Mouse (Mus musculus) midbrain, embryonic 11.5 days (tissue): ENCODE results near the gene Plcd1. TPM values are rescaled to one million over a fixed set of nuclear protein-coding genes. Genes with fewer than 3 reads are reported as not detected.
A peak's percentile ranks its signal among the peaks of the same experiment; 100 is the strongest.

Experiments
- ATAC-seq: fragments of 200-750 bp; cut with Nextera tagmentation; 2 replicates; pipeline ENCODE4 v1.8.0; 2017; ENCODE audit warnings: moderate TSS enrichment, moderate library complexity; ENCODE audit not compliant: low FRiP score
- DNase-seq: peaks from one replicate; pipeline ENCODE4 v3.0.0; 2015; ENCODE audit warnings: low spot score; ENCODE audit errors: missing footprints
- H3K27ac ChIP-seq: fragments of 300-500 bp; sonication (generic); 2 replicates; pipeline ENCODE4 v1.5.1; 2014; ENCODE audit warnings: low read depth, low read length
- H3K27me3 ChIP-seq: fragments of 300-500 bp; sonication (generic); 2 replicates; pipeline ENCODE4 v1.6.1; 2014; ENCODE audit warnings: mild to moderate bottlenecking, low read length, moderate library complexity, mixed read lengths; ENCODE audit not compliant: control insufficient read depth, insufficient read depth
- H3K36me3 ChIP-seq: fragments of 300-500 bp; sonication (generic); 2 replicates; pipeline ENCODE4 v1.6.1; 2014; ENCODE audit warnings: mild to moderate bottlenecking, low read length, moderate library complexity, mixed read lengths; ENCODE audit not compliant: control insufficient read depth, insufficient read depth
- H3K4me1 ChIP-seq: fragments of 300-500 bp; sonication (generic); 2 replicates; pipeline ENCODE4 v1.6.1; 2014; ENCODE audit warnings: low read length; ENCODE audit not compliant: control insufficient read depth, insufficient read depth
- H3K4me2 ChIP-seq: fragments of 300-500 bp; sonication (generic); 2 replicates; pipeline ENCODE4 v1.6.1; 2014; ENCODE audit warnings: mild to moderate bottlenecking, moderate library complexity
- H3K4me3 ChIP-seq: fragments of 300-500 bp; sonication (generic); 2 replicates; pipeline ENCODE4 v1.5.1; 2014; ENCODE audit warnings: low read depth, low read length
- H3K9ac ChIP-seq: fragments of 300-500 bp; sonication (generic); 2 replicates; pipeline ENCODE4 v1.6.1; 2014; ENCODE audit warnings: low read length
- H3K9me3 ChIP-seq: fragments of 300-500 bp; sonication (generic); 2 replicates; pipeline ENCODE4 v1.6.1; 2016; ENCODE audit warnings: low read length; ENCODE audit not compliant: control insufficient read depth
- WGBS: fragments of 180-500 bp; shearing (Covaris S2); extraction: QIAGEN DNeasy Blood & Tissue Kit; methylation state at CpG from one replicate; pipeline ENCODE4 v1.1.7; 2014; 5-methylcytosine and 5-hydroxymethylcytosine counted together
- polyA plus RNA-seq: library from polyadenylated mRNA; unstranded; fragments of >200 nt; fragmentation: Nextera tagmentation; extraction: Ambion mirVana; gene quantifications from 2 replicates; pipeline ENCODE4 v1.2.1, GENCODE M21; 2014

The Plcd1 gene
- polyA plus RNA-seq, 1 experiment from 2014 or later: 25.8 TPM

- ATAC-seq (no peak), DNase-seq (peak; percentile 95)
- Histone ChIP-seq H3K27me3 (peaks cover 23% of the 10 kb centered on the region), H3K9ac (peak overlapping the region; percentile 61), H3K36me3 (no peaks in the 10 kb centered on the region), H3K9me3 (no peaks in the 10 kb centered on the region), H3K27ac (no peak overlapping the region), H3K4me3 (peak overlapping the region; percentile 49), H3K4me1 (peaks cover 15% of the 10 kb centered on the region), H3K4me2 (peak overlapping the region; percentile 76)
- WGBS: 4% methylated on average over 45 of the region's 45 CpGs
Measured at GRCm38 (mm10) chr9:119092473-119093418, 556 bp downstream of the Plcd1 start.

GRCm38 (mm10) chr9:119091581-119092310, 1.6 kb downstream of the Plcd1 start:
- no peaks in the 10 kb centered on the region for H3K36me3 ChIP-seq
- peak overlapping the region; percentile 76 for H3K4me2 ChIP-seq
- WGBS: 60% methylated on average over 12 of the region's 12 CpGs
- peaks cover 15% of the 10 kb centered on the region for H3K4me1 ChIP-seq
- H3K9ac ChIP-seq: no peak overlapping the region
- no peak for DNase-seq
- H3K9me3 ChIP-seq: no peaks in the 10 kb centered on the region
- peaks cover 23% of the 10 kb centered on the region for H3K27me3 ChIP-seq
- no peak overlapping the region for H3K27ac ChIP-seq
- ATAC-seq: peak; percentile 10; the same call in 1 of the 2 replicates
- peak overlapping the region; percentile 49 for H3K4me3 ChIP-seq

GRCm38 (mm10) chr9:119090462-119090861, 2.8 kb downstream of the Plcd1 start:
- 90% methylated on average over 5 of the region's 5 CpGs for WGBS
- Histone ChIP-seq H3K4me1 (peaks cover 15% of the 10 kb centered on the region), H3K9ac (no peak overlapping the region), H3K36me3 (no peaks in the 10 kb centered on the region), H3K27me3 (peaks cover 23% of the 10 kb centered on the region), H3K27ac (no peak overlapping the region), H3K4me3 (no peak overlapping the region), H3K4me2 (no peak overlapping the region), H3K9me3 (no peaks in the 10 kb centered on the region)
- ATAC-seq (no peak), DNase-seq (no peak)

- H3K4me2 ChIP-seq: no peak overlapping the region
- no peak overlapping the region for H3K9ac ChIP-seq
- peaks cover 15% of the 10 kb centered on the region for H3K4me1 ChIP-seq
- H3K27ac ChIP-seq: no peak overlapping the region
- no peaks in the 10 kb centered on the region for H3K9me3 ChIP-seq
- ATAC-seq (no peak), DNase-seq (no peak)
- 75% methylated on average over 7 of the region's 7 CpGs for WGBS
- H3K4me3 ChIP-seq: no peak overlapping the region
- H3K27me3 ChIP-seq: peaks cover 23% of the 10 kb centered on the region
- no peaks in the 10 kb centered on the region for H3K36me3 ChIP-seq
Measured at GRCm38 (mm10) chr9:119089437-119089836, 3.9 kb downstream of the Plcd1 start.

- 1% methylated on average over 24 of the region's 24 CpGs for WGBS
- peak overlapping the region; percentile 38; the same call in 1 of the 2 replicates for H3K9ac ChIP-seq
- no peak overlapping the region for H3K27ac ChIP-seq
Measured at GRCm38 (mm10) chr9:119088148-119088801, 5.0 kb downstream of the Plcd1 start.

GRCm38 (mm10) chr9:119087309-119087708, 6.0 kb downstream of the Plcd1 start:
- WGBS: 92% methylated on average over 5 of the region's 5 CpGs
- Histone ChIP-seq H3K27me3 (peaks cover 7% of the 10 kb centered on the region), H3K4me2 (no peak overlapping the region), H3K9ac (no peak overlapping the region), H3K27ac (no peak overlapping the region), H3K4me3 (no peak overlapping the region), H3K4me1 (peaks cover 11% of the 10 kb centered on the region), H3K9me3 (no peaks in the 10 kb centered on the region), H3K36me3 (no peaks in the 10 kb centered on the region)
- DNase-seq (no peak), ATAC-seq (no peak)

More at GRCm38 (mm10) chr9:119088148-119088801, 5.0 kb downstream of the Plcd1 start:
- Histone ChIP-seq H3K4me3 (peak overlapping the region; percentile 23; the same call in 1 of the 2 replicates), H3K4me1 (peaks cover 11% of the 10 kb centered on the region), H3K4me2 (peak overlapping the region; percentile 45), H3K36me3 (no peaks in the 10 kb centered on the region), H3K27me3 (peaks cover 16% of the 10 kb centered on the region), H3K9me3 (no peaks in the 10 kb centered on the region)
- DNase-seq: peak; percentile 99
- peak; percentile 67 for ATAC-seq

GRCm38 (mm10) chr9:119086451-119086850, 6.9 kb downstream of the Plcd1 start:
- Histone ChIP-seq H3K9me3 (no peaks in the 10 kb centered on the region), H3K4me1 (peaks cover 17% of the 10 kb centered on the region), H3K4me3 (no peak overlapping the region), H3K27ac (no peak overlapping the region), H3K36me3 (no peaks in the 10 kb centered on the region), H3K4me2 (no peak overlapping the region), H3K9ac (no peak overlapping the region), H3K27me3 (no peaks in the 10 kb centered on the region; the same call in 1 of the 2 replicates)
- ATAC-seq (no peak), DNase-seq (no peak)
- WGBS: 50% methylated on average over 1 of the region's 1 CpGs

GRCm38 (mm10) chr9:119083966-119084365, 9.3 kb downstream of the Plcd1 start:
- ATAC-seq: no peak
- Histone ChIP-seq H3K4me3 (no peak overlapping the region), H3K4me1 (peaks cover 17% of the 10 kb centered on the region), H3K36me3 (no peaks in the 10 kb centered on the region), H3K9ac (no peak overlapping the region), H3K27me3 (no peaks in the 10 kb centered on the region), H3K9me3 (no peaks in the 10 kb centered on the region), H3K27ac (no peak overlapping the region), H3K4me2 (no peak overlapping the region)
- DNase-seq: no peak
- 86% methylated on average over 10 of the region's 10 CpGs for WGBS
